Mouse (Mus musculus) MEL-GATA-1-ER (cell line): ENCODE measurements around the gene Ascl1.

Experiments
- DNase-seq: peaks from one replicate; pipeline ENCODE4 v3.0.0-alpha.2; 2012; ENCODE audit warnings: low read depth; ENCODE audit errors: extremely low read depth

Ascl1 gene

DNA sequence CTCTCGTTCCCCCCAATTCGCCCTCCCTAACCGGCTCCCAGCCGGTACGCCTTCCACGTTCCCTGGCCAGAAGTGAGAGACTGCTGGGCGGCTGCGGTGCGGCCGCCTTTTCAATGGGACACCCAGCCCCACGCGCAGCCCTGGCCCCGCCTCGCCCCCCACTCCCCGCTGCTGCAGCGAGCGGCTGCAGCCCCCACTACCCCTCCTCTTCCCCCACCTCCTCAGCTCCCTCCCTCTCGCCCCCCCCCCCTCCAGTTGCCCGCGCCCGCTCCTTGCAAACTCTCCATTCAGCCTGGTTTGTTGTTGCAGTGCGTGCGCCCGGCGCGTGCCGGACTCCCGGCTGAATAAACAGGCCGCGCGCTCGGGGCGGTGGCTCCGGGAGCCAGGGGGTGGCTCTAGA, at the start of gene Ascl1:
Gene Ascl1 (minus strand): TSS at position 85 of the 400 bp plus-strand sequence.
- no peak for DNase-seq

DNA sequence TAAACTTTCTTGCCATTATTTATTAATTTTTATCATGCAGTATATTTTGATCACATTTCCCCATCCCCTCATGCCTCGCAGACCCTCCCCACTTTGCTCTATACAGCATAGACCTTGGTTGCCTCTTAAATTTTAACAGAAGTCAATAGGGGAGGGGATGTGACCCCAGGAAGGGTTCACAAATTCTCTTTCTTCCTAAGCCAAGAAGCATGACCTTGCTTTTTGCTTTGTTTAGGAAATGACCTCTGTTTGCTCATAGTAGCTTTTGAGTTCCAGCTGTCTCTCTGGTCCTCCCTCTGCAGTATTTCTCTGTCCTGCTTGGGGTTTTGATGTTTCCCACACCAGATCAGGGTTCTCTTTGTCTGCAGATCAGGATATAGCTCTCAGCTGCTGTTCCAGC, 40.7 kb upstream of the Ascl1 start:
- DNase-seq, result no peak

- no peak for DNase-seq
Observed at GRCm38 (mm10) chr10:87521646-87522045, 28.2 kb upstream of the Ascl1 start, which contains the start of gene Pah. Gene Pah, plus strand, starts transcription at chr10:87521795.

DNA sequence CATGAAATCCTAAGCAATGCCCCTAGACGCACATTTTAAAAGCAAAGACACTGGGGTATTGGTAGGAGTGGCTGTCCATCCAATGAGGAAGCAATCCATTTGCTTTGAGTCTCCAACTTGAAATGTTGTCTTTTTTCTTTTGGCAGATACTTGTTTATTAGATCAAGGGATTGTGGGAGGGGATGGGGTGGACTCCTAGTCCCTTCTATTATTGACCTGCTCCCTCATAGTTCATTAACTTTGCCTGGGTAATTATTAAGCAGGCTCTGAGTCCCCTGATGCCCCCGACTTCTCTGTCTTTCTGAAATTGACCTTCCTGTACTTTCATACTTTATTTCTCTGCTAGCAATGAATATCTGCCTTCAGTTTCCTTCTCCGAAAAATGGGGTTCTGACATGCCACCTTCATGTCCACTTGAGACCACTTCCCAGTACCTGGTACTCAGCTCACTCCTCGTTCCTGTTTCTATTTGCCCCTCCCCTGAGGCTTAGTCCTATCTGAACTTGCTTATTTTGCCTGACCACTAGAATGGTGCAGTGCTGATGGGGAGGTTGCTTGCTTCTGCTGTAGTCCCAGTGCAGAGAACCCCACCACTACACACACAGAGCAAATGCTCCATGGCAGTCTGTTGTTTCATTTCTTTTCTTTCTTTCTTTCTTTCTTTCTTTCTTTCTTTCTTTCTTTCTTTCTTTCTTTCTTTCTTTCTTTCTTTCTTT, 27.1 kb upstream of the Ascl1 start:
- no peak for DNase-seq

- DNase-seq, result no peak
Observed at GRCm38 (mm10) chr10:87518585-87518984, 25.1 kb upstream of the Ascl1 start.

GRCm38 (mm10) chr10:87513052-87513451, 19.6 kb upstream of the Ascl1 start:
- DNase-seq, result no peak

- DNase-seq, result no peak
Observed at GRCm38 (mm10) chr10:87508581-87508980, 15.1 kb upstream of the Ascl1 start.

- no peak for DNase-seq
Observed at GRCm38 (mm10) chr10:87503946-87504345, 10.5 kb upstream of the Ascl1 start.

GRCm38 (mm10) chr10:87502283-87502682, 8.8 kb upstream of the Ascl1 start:
- DNase-seq, result no peak

DNA sequence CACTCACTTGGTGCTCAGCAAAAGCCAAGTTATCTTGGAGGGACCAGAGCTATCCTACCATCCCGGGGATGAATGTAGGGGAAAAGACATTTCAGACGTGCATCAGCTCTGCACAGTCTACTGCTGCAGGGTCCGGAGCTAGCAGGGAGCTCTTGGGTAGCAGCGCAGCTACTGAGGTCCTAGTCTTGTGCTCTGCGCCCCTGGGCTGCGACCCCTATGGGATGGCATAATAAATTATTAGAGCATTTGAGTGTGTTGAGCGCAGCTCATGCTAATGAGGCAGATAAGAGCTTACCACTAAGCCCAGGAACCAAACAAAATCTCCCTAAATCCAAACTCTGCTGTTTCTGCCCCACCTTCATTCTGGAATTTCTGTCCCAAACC, 8.2 kb upstream of the Ascl1 start:
- DNase-seq, result no peak

DNA sequence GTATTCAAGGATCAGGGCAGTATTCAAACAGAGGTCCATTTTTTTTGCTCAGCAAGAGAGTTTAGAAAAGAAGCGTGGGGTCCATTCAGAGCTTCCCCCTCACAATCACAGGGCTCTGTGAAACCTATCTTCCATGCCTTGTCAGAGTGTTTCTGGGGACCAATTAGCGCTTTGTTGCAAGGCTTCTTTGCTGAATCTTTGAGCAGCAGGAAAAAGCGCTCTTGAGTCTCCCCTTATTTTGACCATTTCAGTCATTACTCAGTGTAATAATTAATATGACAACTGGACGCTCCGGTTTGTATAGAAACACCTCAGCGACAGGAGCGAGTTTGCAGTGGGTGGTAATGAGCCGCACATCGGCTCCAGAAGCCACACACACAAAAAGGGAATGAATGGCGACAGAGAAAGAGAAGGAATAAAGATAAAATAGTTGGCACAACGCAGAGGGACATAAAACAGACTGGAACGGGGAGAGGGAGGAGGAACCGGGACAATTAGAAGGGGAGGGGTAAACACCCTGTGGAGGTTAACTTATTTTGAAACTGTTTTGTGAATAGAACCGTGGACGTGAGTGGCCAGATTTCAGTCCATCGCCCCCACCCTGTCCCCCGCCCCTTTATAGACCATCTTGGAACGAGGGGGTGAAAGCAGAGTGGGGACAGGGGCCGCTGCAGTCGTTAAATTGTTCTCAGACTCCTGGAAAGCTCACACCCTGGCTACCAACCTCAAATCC, 7.6 kb upstream of the Ascl1 start:
- DNase-seq, result no peak

GRCm38 (mm10) chr10:87497056-87497455, 3.6 kb upstream of the Ascl1 start:
- DNase-seq, result no peak

GRCm38 (mm10) chr10:87494596-87494995, 1.1 kb upstream of the Ascl1 start:
- DNase-seq, result no peak

- no peak for DNase-seq
Observed at GRCm38 (mm10) chr10:87494176-87494575, 716 bp upstream of the Ascl1 start.

- no peak for DNase-seq
Observed at GRCm38 (mm10) chr10:87492661-87493551, 554 bp downstream of the Ascl1 start.

DNA sequence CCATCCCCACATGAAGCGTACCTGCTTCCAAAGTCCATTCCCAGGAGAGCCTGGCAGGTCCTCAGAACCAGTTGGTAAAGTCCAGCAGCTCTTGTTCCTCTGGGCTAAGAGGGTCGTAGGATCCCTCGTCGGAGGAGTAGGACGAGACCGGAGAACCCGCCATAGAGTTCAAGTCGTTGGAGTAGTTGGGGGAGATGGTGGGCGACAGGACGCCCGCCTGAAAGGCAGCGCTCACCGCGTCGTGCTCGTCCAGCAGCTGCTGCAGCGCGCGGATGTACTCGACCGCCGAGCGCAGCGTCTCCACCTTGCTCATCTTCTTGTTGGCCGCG, 1.2 kb downstream of the Ascl1 start:
- DNase-seq, result no peak

DNA sequence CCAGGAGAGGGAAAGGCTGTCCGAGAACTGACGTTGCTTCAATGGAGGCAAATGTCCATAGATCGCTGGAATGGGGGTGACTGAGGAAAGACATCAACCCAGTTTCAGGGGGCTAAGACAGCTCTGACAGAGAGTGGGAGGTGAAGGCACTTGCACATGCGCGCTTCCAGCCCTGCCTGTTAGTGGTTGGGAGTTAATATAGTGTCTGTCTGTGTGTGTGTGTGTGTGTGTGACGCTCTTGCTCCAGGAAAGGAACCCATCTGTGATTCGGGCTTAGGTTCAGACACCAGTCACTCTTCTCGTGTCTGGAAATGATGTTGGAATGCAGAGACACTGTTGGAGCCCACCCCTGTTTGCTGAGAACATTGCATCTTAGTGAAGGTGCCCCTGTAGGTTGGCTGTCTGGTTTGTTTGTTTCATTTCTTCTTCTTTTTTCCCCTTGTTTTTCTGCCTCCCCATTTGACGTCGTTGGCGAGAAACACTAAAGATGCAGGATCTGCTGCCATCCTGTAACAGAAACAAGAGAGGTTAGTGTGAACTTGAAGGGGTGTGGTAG, 1.9 kb downstream of the Ascl1 start:
- DNase-seq, result no peak

DNA sequence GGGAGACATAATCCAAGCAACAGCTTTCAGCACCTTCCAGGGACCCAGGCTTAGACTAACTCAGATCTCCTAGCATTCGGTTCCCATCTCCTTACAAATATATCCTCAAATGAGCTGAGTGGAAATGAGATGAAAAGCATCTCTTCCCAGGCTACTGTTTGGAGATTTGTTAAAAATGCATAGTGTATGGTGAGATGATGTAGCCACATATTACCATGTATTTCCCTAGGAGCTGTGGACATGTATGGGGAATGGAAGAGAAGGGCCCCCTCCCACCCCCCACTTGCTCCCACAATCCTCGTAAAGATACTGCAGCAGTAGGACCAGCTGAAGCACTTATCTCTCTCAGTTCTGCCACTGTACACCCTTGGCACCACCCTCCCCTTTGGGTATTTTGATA, 3.1 kb downstream of the Ascl1 start:
- no peak for DNase-seq

- no peak for DNase-seq
Observed at GRCm38 (mm10) chr10:87489246-87490009, 4.0 kb downstream of the Ascl1 start.

GRCm38 (mm10) chr10:87488429-87489145, 4.9 kb downstream of the Ascl1 start:
- no peak for DNase-seq
